Mouse (Mus musculus) heart, embryonic 11.5 days (tissue): Measurements from ENCODE around the gene Itga2b. TPM values are rescaled to one million over a fixed set of nuclear protein-coding genes. Genes with fewer than 3 reads are reported as not detected.

Experiments
- ATAC-seq: fragments of 200-750 bp; cut with Nextera tagmentation; replicated peaks from 2 replicates; pipeline ENCODE4 v1.8.0; 2017; ENCODE audit warnings: moderate library complexity; ENCODE audit not compliant: insufficient number of reproducible peaks, low FRiP score, low TSS enrichment
- H3K27ac ChIP-seq: fragments of 300-500 bp; sonication (generic); 2 replicates; pipeline ENCODE4 v1.5.1; 2014; ENCODE audit warnings: mild to moderate bottlenecking, low read depth, low read length
- H3K27me3 ChIP-seq: fragments of 300-500 bp; sonication (generic); 2 replicates; pipeline ENCODE4 v1.6.1; 2014; ENCODE audit warnings: mild to moderate bottlenecking, low read length, mixed read lengths; ENCODE audit not compliant: control insufficient read depth, insufficient read depth
- H3K36me3 ChIP-seq: fragments of 300-500 bp; sonication (generic); 2 replicates; pipeline ENCODE4 v1.6.1; 2014; ENCODE audit warnings: mild to moderate bottlenecking, low read length, moderate library complexity, mixed read lengths; ENCODE audit not compliant: control insufficient read depth, insufficient read depth
- H3K4me1 ChIP-seq: fragments of 300-500 bp; sonication (generic); 2 replicates; pipeline ENCODE4 v1.6.1; 2014; ENCODE audit warnings: low read length; ENCODE audit not compliant: control insufficient read depth, insufficient read depth
- H3K4me2 ChIP-seq: fragments of 300-500 bp; sonication (generic); 2 replicates; pipeline ENCODE4 v1.6.1; 2014; ENCODE audit warnings: mild to moderate bottlenecking, moderate library complexity
- H3K4me3 ChIP-seq: fragments of 300-500 bp; sonication (generic); 2 replicates; pipeline ENCODE4 v1.5.1; 2014; ENCODE audit warnings: low read depth, low read length
- H3K9ac ChIP-seq: fragments of 300-500 bp; sonication (generic); 2 replicates; pipeline ENCODE4 v1.6.1; 2014; ENCODE audit warnings: mild to moderate bottlenecking, low read depth, low read length, moderate library complexity
- H3K9me3 ChIP-seq: fragments of 300-500 bp; sonication (generic); replicated peaks from 2 replicates; pipeline ENCODE4 v1.6.1; 2016; ENCODE audit warnings: low read length; ENCODE audit not compliant: control insufficient read depth
- WGBS: fragments of 180-500 bp; shearing (Covaris S2); extraction: QIAGEN DNeasy Blood & Tissue Kit; methylation state at CpG from one replicate; pipeline ENCODE4 v1.1.7; 2014; ENCODE audit not compliant: insufficient replicate concordance; 5-methylcytosine and 5-hydroxymethylcytosine counted together
- polyA plus RNA-seq: library from polyadenylated mRNA; unstranded; fragments of >200 nt; fragmentation: Nextera tagmentation; extraction: Ambion mirVana; gene quantifications from 2 replicates; pipeline ENCODE4 v1.2.1, GENCODE M21; 2014

Itga2b gene
- polyA plus RNA-seq, 1 experiment from 2014 or later, result 8.5 TPM

DNA sequence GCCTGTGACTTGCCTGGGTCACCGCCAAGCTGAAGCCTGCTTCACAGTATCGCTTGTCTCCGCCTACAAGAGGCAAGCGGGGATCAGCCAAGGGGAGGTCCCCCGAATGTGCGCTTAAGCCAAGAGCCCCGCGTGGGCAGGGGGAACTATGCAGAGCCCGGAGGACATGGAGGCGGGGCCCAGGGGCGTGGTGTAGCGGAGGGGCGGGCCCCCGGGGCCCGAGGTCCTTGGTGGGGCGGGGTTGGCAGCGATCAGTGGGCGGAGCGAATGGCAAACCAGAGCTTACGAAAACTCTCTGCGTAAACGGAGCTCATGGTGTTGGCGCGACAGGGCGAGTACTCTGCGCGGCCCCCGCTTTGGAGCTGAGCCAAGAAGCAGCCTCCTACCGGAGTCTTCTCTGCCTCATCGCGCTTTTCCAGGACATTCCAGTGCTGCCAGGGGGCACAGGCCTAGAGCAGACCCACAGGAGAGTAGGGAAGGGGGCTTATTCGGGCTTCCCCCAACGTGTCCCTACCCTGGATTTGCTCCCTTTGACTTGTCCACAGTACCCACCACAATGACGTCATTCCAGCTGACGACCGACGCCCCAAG, 2.8 kb downstream of the Itga2b start:
- peak; percentile 88 for ATAC-seq
- Histone ChIP-seq H3K27ac (peak overlapping the region; percentile 31; the same call in 1 of the 2 replicates), H3K4me1 (peaks cover 19% of the 10 kb centered on the region), H3K27me3 (peaks cover 2% of the 10 kb centered on the region; the same call in 1 of the 2 replicates), H3K4me3 (peak overlapping the region; percentile 41), H3K9ac (peak overlapping the region; percentile 58), H3K36me3 (no peaks in the 10 kb centered on the region), H3K4me2 (peak overlapping the region; percentile 81), H3K9me3 (no peaks in the 10 kb centered on the region)
- WGBS, result under 1% methylated on average over 37 of the region's 37 CpGs

DNA sequence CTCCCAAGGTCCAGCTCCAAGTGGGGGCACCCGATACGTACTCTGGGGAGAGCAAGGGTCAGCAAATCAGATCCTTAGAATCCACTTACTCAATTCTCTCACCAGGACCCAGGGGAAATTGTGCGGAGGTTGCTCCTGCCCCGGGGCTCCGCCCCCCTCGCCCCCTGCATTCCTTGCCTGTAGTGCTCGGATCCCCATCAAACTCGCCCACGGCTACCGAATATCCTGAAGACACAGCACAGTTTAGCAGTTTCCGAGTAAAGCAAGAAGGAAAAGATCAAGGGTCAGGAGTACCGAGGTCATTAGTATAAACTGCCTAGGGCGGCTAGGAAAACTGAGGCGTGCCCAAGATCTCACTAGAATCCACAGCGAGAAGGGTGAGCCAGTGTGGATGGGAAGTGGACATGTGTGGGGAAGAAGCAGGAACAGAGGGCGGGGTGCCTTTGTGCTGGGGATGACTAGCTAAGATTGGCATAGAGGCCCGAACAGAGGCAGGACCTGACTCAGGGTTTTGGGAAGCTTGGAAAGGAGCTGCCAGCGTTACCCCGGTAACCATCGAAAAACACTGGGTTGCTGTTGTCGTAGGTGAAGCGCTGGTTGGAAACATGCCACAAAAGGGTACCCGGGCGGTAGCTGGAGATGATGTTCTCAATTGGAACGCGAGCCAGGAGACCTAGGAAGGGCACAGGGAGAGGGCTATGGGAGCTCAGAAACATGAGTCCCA, 4.0 kb downstream of the Itga2b start:
- Histone ChIP-seq H3K4me1 (peaks cover 19% of the 10 kb centered on the region), H3K36me3 (no peaks in the 10 kb centered on the region), H3K4me2 (peak overlapping the region; percentile 50), H3K4me3 (no peak overlapping the region), H3K9me3 (no peaks in the 10 kb centered on the region), H3K27me3 (peaks cover 5% of the 10 kb centered on the region), H3K9ac (peak overlapping the region; percentile 39; the same call in 1 of the 2 replicates), H3K27ac (no peak overlapping the region)
- no peak for ATAC-seq
- WGBS, result 19% methylated on average over 26 of the region's 26 CpGs

DNA sequence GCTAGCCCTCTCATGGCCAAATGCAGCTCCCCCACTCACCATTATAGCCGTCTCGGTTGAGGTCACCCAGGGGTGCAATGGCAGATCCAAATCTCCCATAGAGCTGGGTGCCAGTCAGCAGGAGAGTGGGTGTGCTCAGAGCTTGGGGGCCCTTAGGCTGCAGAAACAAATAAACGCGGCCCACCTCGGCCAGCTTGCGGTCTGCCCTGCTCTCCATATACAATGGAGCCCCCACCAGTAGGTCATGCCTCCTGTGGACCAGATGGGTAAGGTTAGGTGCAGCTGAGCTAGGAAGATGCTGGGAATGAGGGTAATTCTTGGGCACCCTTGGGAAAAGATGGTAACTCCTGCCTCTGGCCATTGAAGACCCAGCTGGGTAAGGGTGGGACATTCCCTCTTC, 5.0 kb downstream of the Itga2b start:
- no peak for ATAC-seq
- H3K27ac ChIP-seq, result no peak overlapping the region
- H3K27me3 ChIP-seq, result peaks cover 10% of the 10 kb centered on the region
- H3K4me1 ChIP-seq, result peaks cover 17% of the 10 kb centered on the region
- H3K36me3 ChIP-seq, result no peaks in the 10 kb centered on the region
- H3K9me3 ChIP-seq, result no peaks in the 10 kb centered on the region
- 89% methylated on average over 6 of the region's 6 CpGs for WGBS
- H3K4me2 ChIP-seq, result no peak overlapping the region
- H3K4me3 ChIP-seq, result no peak overlapping the region
- no peak overlapping the region for H3K9ac ChIP-seq

- Histone ChIP-seq H3K36me3 (no peaks in the 10 kb centered on the region), H3K27ac (no peak overlapping the region), H3K27me3 (peaks cover 23% of the 10 kb centered on the region), H3K4me2 (no peak overlapping the region), H3K4me1 (peaks cover 12% of the 10 kb centered on the region; the same call in 1 of the 2 replicates), H3K9me3 (no peaks in the 10 kb centered on the region), H3K9ac (no peak overlapping the region), H3K4me3 (no peak overlapping the region)
- ATAC-seq, result no peak
- 83% methylated on average over 3 of the region's 3 CpGs for WGBS
Measured at GRCm38 (mm10) chr11:102461764-102462163, 8.2 kb downstream of the Itga2b start.

- H3K9ac ChIP-seq, result no peak overlapping the region
- peaks cover 24% of the 10 kb centered on the region for H3K27me3 ChIP-seq
- H3K4me1 ChIP-seq, result peaks cover 14% of the 10 kb centered on the region
- no peak for ATAC-seq
- no peaks in the 10 kb centered on the region for H3K9me3 ChIP-seq
- no peak overlapping the region for H3K27ac ChIP-seq
- H3K36me3 ChIP-seq, result no peaks in the 10 kb centered on the region
- H3K4me2 ChIP-seq, result no peak overlapping the region; the same call in 1 of the 2 replicates
- no peak overlapping the region for H3K4me3 ChIP-seq
- WGBS, result 43% methylated on average over 16 of the region's 16 CpGs
Measured at GRCm38 (mm10) chr11:102460541-102460940, 9.4 kb downstream of the Itga2b start.

DNA sequence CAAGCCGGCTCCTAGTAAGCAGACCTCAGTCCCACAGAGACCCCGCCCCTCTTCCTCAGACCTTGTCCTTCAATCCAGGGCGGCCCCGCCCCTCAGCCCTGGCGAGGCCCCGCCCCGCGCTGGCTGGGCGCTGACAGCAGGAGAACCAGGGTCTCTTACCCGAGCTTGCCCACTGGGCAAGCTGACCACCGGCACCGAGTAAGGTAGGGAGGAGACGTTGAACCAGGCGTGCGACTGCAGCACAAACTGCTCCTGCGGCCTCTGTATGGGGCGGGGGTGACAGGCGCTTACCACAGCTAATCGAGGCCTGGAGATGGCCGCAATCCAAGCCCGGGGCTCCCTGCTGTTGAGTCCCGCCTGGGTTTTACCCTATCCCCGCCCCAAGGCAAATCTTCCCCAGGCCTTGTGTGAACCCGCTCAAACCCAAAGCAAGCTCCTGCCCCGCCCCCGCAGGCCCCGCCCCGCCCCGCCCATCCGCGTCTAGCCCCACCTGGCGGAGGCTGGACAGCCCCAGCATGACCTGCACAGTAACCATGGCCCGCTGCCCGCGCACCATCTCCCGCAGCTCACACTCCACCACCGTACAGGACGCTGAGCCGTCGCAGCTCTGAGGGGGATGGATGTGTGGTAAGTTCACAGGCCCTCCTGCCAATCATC, 14.1 kb downstream of the Itga2b start:
- H3K9me3 ChIP-seq, result no peaks in the 10 kb centered on the region
- ATAC-seq, result peak; percentile 82
- H3K9ac ChIP-seq, result peak overlapping the region; percentile 58; the same call in 1 of the 2 replicates
- H3K27ac ChIP-seq, result peak overlapping the region; percentile 29; the same call in 1 of the 2 replicates
- H3K27me3 ChIP-seq, result peaks cover 23% of the 10 kb centered on the region
- peaks cover 21% of the 10 kb centered on the region for H3K4me1 ChIP-seq
- peak overlapping the region; percentile 62 for H3K4me3 ChIP-seq
- WGBS, result 3% methylated on average over 35 of the region's 40 CpGs
- no peaks in the 10 kb centered on the region for H3K36me3 ChIP-seq
- H3K4me2 ChIP-seq, result peak overlapping the region; percentile 94

DNA sequence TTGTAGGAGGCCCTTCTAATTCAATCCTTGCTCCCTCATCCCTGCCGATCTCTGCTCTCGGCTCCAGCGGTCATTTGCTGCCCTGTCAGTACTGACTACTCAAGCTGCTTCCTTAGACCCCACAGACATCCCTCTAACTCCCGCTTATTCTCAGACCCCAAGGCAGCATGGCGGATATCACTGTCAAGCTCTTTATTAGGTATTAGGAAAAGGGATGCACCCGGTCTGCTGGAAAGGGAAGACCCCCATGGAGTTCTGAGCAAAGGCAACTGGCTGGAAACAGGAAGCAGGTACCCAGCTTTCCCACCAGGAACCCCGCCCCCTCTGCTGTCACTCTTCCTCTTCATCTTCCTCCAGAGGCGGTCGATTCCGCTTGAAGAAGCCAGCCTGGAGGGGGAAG, 16.8 kb downstream of the Itga2b start:
- H3K4me2 ChIP-seq, result no peak overlapping the region
- WGBS, result 19% methylated on average over 10 of the region's 10 CpGs
- ATAC-seq, result no peak
- H3K27ac ChIP-seq, result no peak overlapping the region
- H3K4me3 ChIP-seq, result no peak overlapping the region
- H3K36me3 ChIP-seq, result no peaks in the 10 kb centered on the region
- H3K4me1 ChIP-seq, result peaks cover 23% of the 10 kb centered on the region
- no peak overlapping the region for H3K9ac ChIP-seq
- no peaks in the 10 kb centered on the region for H3K9me3 ChIP-seq
- peaks cover 24% of the 10 kb centered on the region for H3K27me3 ChIP-seq

- Histone ChIP-seq H3K4me2 (no peak overlapping the region), H3K4me1 (peaks cover 38% of the 10 kb centered on the region), H3K27ac (no peak overlapping the region), H3K9ac (no peak overlapping the region), H3K9me3 (no peaks in the 10 kb centered on the region), H3K4me3 (no peak overlapping the region), H3K27me3 (peaks cover 12% of the 10 kb centered on the region), H3K36me3 (no peaks in the 10 kb centered on the region)
- WGBS, result 40% methylated on average over 17 of the region's 17 CpGs
- no peak for ATAC-seq
Measured at GRCm38 (mm10) chr11:102449043-102450008, 20.6 kb downstream of the Itga2b start.
